17 mouse cellular contexts compared by ENCODE assay signal in the genomic region with DNA sequence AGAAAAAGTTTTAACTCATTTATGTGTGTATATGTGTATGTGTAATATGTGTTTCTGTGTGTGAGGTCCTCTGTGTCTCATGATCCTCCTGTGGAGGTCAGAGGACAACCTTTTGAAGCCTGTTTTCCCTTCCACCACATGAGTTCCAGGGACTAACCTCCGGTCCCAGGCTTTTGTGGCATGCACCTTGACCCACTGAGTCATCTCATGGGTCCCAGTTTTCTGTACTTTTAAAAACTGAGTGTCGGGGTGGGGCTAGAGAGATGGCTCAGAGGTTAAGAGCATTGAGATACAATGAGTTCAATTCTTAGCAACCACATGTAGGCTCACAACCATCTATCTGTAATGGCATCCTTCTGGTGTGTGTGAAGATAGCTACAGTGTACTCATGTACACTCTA. TPM values are rescaled to one million over a fixed set of nuclear protein-coding genes. Genes with fewer than 3 reads are reported as not detected.
"Had no signal": no experiment of that assay in that cellular context is flagged by ENCODE, and none has a peak within 500 bp of the region (broad histone marks: within the 10 kb centered on the region; RNA-seq: fewer than 3 reads in every experiment).

No protein-coding gene starts in this region.

- H3K27ac ChIP-seq: limb, embryonic 12.5 days; neural tube, embryonic 15.5 days had no signal

- H3K9me3 ChIP-seq: limb, embryonic 12.5 days; neural tube, embryonic 15.5 days had no signal

- H3K4me1 ChIP-seq: limb, embryonic 12.5 days; neural tube, embryonic 15.5 days had no signal

- H3K9ac ChIP-seq: limb, embryonic 12.5 days; neural tube, embryonic 15.5 days had no signal

- H3K27me3 ChIP-seq: limb, embryonic 12.5 days; neural tube, embryonic 15.5 days had no signal

- DNase-seq: kidney, adult 8-10 months; kidney, postnatal 25 days; lung, adult 18-20 months; midbrain, embryonic 14.5 days; right cerebral cortex, postnatal 4 days; thymus, postnatal 36 days had no signal

- H3K4me2 ChIP-seq: limb, embryonic 12.5 days; neural tube, embryonic 15.5 days had no signal

- H3K4me3 ChIP-seq: limb, embryonic 12.5 days; myocyte; neural tube, embryonic 15.5 days had no signal

- H3K36me3 ChIP-seq: limb, embryonic 12.5 days; neural tube, embryonic 15.5 days had no signal

RNA-seq across cellular contexts. Expression of gene Gm44805, which starts 0.5 kb away (rescaled TPM):
- total RNA-seq: left cerebral cortex, postnatal 36 days; megakaryocyte-erythroid progenitor cell, adult 5-6 weeks had no signal
- polyA plus RNA-seq: intestine, embryonic 14.5 days; kidney, embryonic 16.5 days; limb, embryonic 12.5 days; lung, embryonic 16.5 days; midbrain, embryonic 14.5 days; myocyte; neural tube, embryonic 11.5 days; neural tube, embryonic 15.5 days; spleen, adult 2 months; thymus, postnatal 0 days had no signal

RNA-seq across cellular contexts. Expression of gene Apoc4, which starts 0.6 kb away (rescaled TPM):
- total RNA-seq: left cerebral cortex, postnatal 36 days; megakaryocyte-erythroid progenitor cell, adult 5-6 weeks had no signal
- polyA plus RNA-seq: intestine, embryonic 14.5 days; limb, embryonic 12.5 days; midbrain, embryonic 14.5 days; myocyte; neural tube, embryonic 11.5 days had no signal

RNA-seq across cellular contexts. Expression of gene Apoc2, which starts 3.0 kb away (rescaled TPM):
- total RNA-seq: left cerebral cortex, postnatal 36 days; megakaryocyte-erythroid progenitor cell, adult 5-6 weeks had no signal
- polyA plus RNA-seq: limb, embryonic 12.5 days; myocyte had no signal

RNA-seq across cellular contexts. Expression of gene Apoc1, which starts 11.8 kb away (rescaled TPM):
- polyA plus RNA-seq: myocyte had no signal
